Mouse (Mus musculus) stomach, postnatal 0 days (tissue): Measurements from ENCODE around the gene Atad2b. TPM values are rescaled to one million over a fixed set of nuclear protein-coding genes. Genes with fewer than 3 reads are reported as not detected.
"Not testable (repeated sequence)": the region's sequence is repeated elsewhere in the genome, so short reads cannot be mapped to it uniquely, and the experiment has no call there.

Experiments used
- ATAC-seq: fragments of 200-750 bp; cut with Nextera tagmentation; 2 replicates; pipeline ENCODE4 v1.8.0; 2017; ENCODE audit not compliant: low FRiP score, low TSS enrichment
- DNase-seq: peaks from one replicate; pipeline ENCODE4 v3.0.0-alpha.2; 2016; ENCODE audit warnings: low spot score
- H3K27ac ChIP-seq: fragments of 300-500 bp; sonication (generic); replicated peaks from 2 replicates; pipeline ENCODE4 v1.5.1; 2014; ENCODE audit warnings: mild to moderate bottlenecking, control low read depth
- H3K27me3 ChIP-seq: fragments of 300-500 bp; sonication (generic); 2 replicates; pipeline ENCODE4 v1.6.1; 2014; ENCODE audit warnings: low read length; ENCODE audit not compliant: control insufficient read depth, insufficient read depth
- H3K36me3 ChIP-seq: fragments of 300-500 bp; sonication (generic); 2 replicates; pipeline ENCODE4 v1.6.1; 2014; ENCODE audit warnings: low read length, mixed read lengths; ENCODE audit not compliant: control insufficient read depth, insufficient read depth
- H3K4me1 ChIP-seq: fragments of 300-500 bp; sonication (generic); replicated peaks from 2 replicates; pipeline ENCODE4 v1.6.1; 2014; ENCODE audit warnings: antibody characterized with exemption; ENCODE audit not compliant: control insufficient read depth, insufficient read depth
- H3K4me2 ChIP-seq: fragments of 300-500 bp; sonication (generic); replicated peaks from 2 replicates; pipeline ENCODE4 v1.6.1; 2014; ENCODE audit warnings: low read depth, mild to moderate bottlenecking, control low read depth, moderate library complexity
- H3K4me3 ChIP-seq: fragments of 300-500 bp; sonication (generic); 2 replicates; pipeline ENCODE4 v1.5.1; 2014; ENCODE audit warnings: low read depth, low read length, control low read depth
- H3K9ac ChIP-seq: fragments of 300-500 bp; sonication (generic); 2 replicates; pipeline ENCODE4 v1.6.1; 2014; ENCODE audit warnings: mild to moderate bottlenecking, low read length, control low read depth, mixed read lengths
- H3K9me3 ChIP-seq: fragments of 300-500 bp; sonication (generic); 2 replicates; pipeline ENCODE4 v1.6.1; 2016; ENCODE audit warnings: low read length; ENCODE audit not compliant: control insufficient read depth
- CTCF ChIP-seq: IDR thresholded peaks from 2 replicates; pipeline ENCODE4 v1.5.1; 2016; ENCODE audit warnings: antibody characterized with exemption, low read depth, mild to moderate bottlenecking, moderate library complexity
- EP300 ChIP-seq: optimal IDR thresholded peaks from 2 replicates; pipeline ENCODE3; 2016; ENCODE audit warnings: antibody characterized with exemption
- WGBS: fragments of 180-500 bp; shearing (Covaris S2); extraction: QIAGEN DNeasy Blood & Tissue Kit; methylation state at CpG from one replicate; pipeline ENCODE4 v1.1.7; 2014; 5-methylcytosine and 5-hydroxymethylcytosine counted together
- polyA plus RNA-seq: library from polyadenylated mRNA; unstranded; fragments of >200 nt; fragmentation: Nextera tagmentation; extraction: Ambion mirVana; gene quantifications from 2 replicates; pipeline ENCODE4 v1.2.1, GENCODE M21; 2015

Gene Atad2b
- polyA plus RNA-seq, 1 experiment from 2014 or later = 4.6 TPM

- TF ChIP-seq EP300 (no peak), CTCF (no peak)
- no peaks in the 10 kb centered on the region for H3K9me3 ChIP-seq
- H3K4me1 ChIP-seq = 0 out of 2 replicates have a peak, but pooled peaks cover 6% of the 10 kb centered on the region
- H3K27ac ChIP-seq = no peak within 1 kb of the TSS
- ATAC-seq = peak; percentile 86
- 2% methylated on average over 24 of the region's 24 CpGs for WGBS
- H3K4me2 ChIP-seq = peak within 1 kb of the TSS; percentile 68
- H3K36me3 ChIP-seq = peaks cover under 1% of the 10 kb centered on the region; the same call in 1 of the 2 replicates
- no peaks in the 10 kb centered on the region for H3K27me3 ChIP-seq
- H3K4me3 ChIP-seq = peak within 1 kb of the TSS; percentile 35
- H3K9ac ChIP-seq = peak within 1 kb of the TSS; percentile 38
- DNase-seq = peak; percentile 87
Measured at GRCm38 (mm10) chr12:4874161-4874927, 42.8 kb upstream of the Atad2b start, which contains the start of gene Mfsd2b. Gene Mfsd2b, minus strand, starts transcription at chr12:4874359.

GRCm38 (mm10) chr12:4875623-4876022 is 41.5 kb upstream of the Atad2b start:
- H3K27ac ChIP-seq = no peak overlapping the region
- 0 out of 2 replicates have a peak, but pooled peaks cover 6% of the 10 kb centered on the region for H3K4me1 ChIP-seq
- no peak overlapping the region for H3K4me3 ChIP-seq
- no peaks in the 10 kb centered on the region for H3K27me3 ChIP-seq
- no peak overlapping the region for H3K9ac ChIP-seq
- WGBS = 57% methylated on average over 8 of the region's 8 CpGs
- H3K4me2 ChIP-seq = no peak overlapping the region
- no peaks in the 10 kb centered on the region for H3K9me3 ChIP-seq
- no peak for TF ChIP-seq CTCF
- no peak for TF ChIP-seq EP300
- DNase-seq (no peak), ATAC-seq (no peak)
- H3K36me3 ChIP-seq = peaks cover 2% of the 10 kb centered on the region; the same call in 1 of the 2 replicates

- H3K4me1 ChIP-seq = 0 out of 2 replicates have a peak, but pooled peaks cover 6% of the 10 kb centered on the region
- DNase-seq (no peak), ATAC-seq (no peak)
- no peak overlapping the region for H3K4me3 ChIP-seq
- H3K27ac ChIP-seq = no peak overlapping the region
- peaks cover 2% of the 10 kb centered on the region; the same call in 1 of the 2 replicates for H3K36me3 ChIP-seq
- H3K4me2 ChIP-seq = no peak overlapping the region
- H3K27me3 ChIP-seq = no peaks in the 10 kb centered on the region
- TF ChIP-seq CTCF (no peak), EP300 (no peak)
- no peaks in the 10 kb centered on the region for H3K9me3 ChIP-seq
- WGBS = 79% methylated on average over 9 of the region's 9 CpGs
- H3K9ac ChIP-seq = no peak overlapping the region
Measured at GRCm38 (mm10) chr12:4878296-4878783, 38.8 kb upstream of the Atad2b start.

- Histone ChIP-seq H3K9me3 (no peaks in the 10 kb centered on the region), H3K4me2 (no peak overlapping the region), H3K36me3 (peaks cover 2% of the 10 kb centered on the region; the same call in 1 of the 2 replicates), H3K9ac (no peak overlapping the region), H3K4me1 (0 out of 2 replicates have a peak, but pooled peaks cover 6% of the 10 kb centered on the region), H3K27ac (no peak overlapping the region), H3K4me3 (no peak overlapping the region), H3K27me3 (no peaks in the 10 kb centered on the region)
- TF ChIP-seq EP300 (no peak), CTCF (peak; percentile 45; the same call in 1 of the 2 replicates)
- DNase-seq (no peak), ATAC-seq (no peak)
- WGBS = 93% methylated on average over 5 of the region's 5 CpGs
Measured at GRCm38 (mm10) chr12:4879048-4879447, 38.1 kb upstream of the Atad2b start.

- no peaks in the 10 kb centered on the region for H3K9me3 ChIP-seq
- H3K36me3 ChIP-seq = peaks cover 2% of the 10 kb centered on the region; the same call in 1 of the 2 replicates
- WGBS = 60% methylated on average over 2 of the region's 2 CpGs
- DNase-seq (no peak), ATAC-seq (no peak)
- TF ChIP-seq CTCF (no peak), EP300 (no peak)
- no peak overlapping the region for H3K9ac ChIP-seq
- H3K4me3 ChIP-seq = no peak overlapping the region
- H3K27ac ChIP-seq = no peak overlapping the region
- H3K27me3 ChIP-seq = no peaks in the 10 kb centered on the region
- H3K4me1 ChIP-seq = no peaks in the 10 kb centered on the region
- H3K4me2 ChIP-seq = no peak overlapping the region
Measured at GRCm38 (mm10) chr12:4882086-4882485, 35.1 kb upstream of the Atad2b start.

GRCm38 (mm10) chr12:4885062-4885461 is 32.1 kb upstream of the Atad2b start:
- no peak overlapping the region for H3K9ac ChIP-seq
- DNase-seq = no peak
- no peaks in the 10 kb centered on the region for H3K4me1 ChIP-seq
- no peaks in the 10 kb centered on the region for H3K9me3 ChIP-seq
- no peak overlapping the region for H3K27ac ChIP-seq
- no peak overlapping the region for H3K4me3 ChIP-seq
- ATAC-seq = no peak
- no peaks in the 10 kb centered on the region for H3K27me3 ChIP-seq
- no peaks in the 10 kb centered on the region for H3K36me3 ChIP-seq
- no peak overlapping the region for H3K4me2 ChIP-seq
- WGBS = 24% methylated on average over 1 of the region's 1 CpGs
- TF ChIP-seq EP300 (no peak), CTCF (no peak)

GRCm38 (mm10) chr12:4886581-4886980 is 30.6 kb upstream of the Atad2b start:
- H3K27ac ChIP-seq, H3K27me3 ChIP-seq, DNase-seq, H3K4me3 ChIP-seq, ATAC-seq, H3K9ac ChIP-seq, H3K36me3 ChIP-seq, H3K4me2 ChIP-seq, H3K9me3 ChIP-seq, H3K4me1 ChIP-seq: not testable (repeated sequence)
- 100% methylated on average over 4 of the region's 4 CpGs for WGBS
